Mouse (Mus musculus): ENCODE data around the gene Clec2i. TPM values are rescaled to one million over a fixed set of nuclear protein-coding genes. Genes with fewer than 3 reads are reported as not detected.

Clec2i gene
- polyA plus RNA-seq, 1 experiment from 2014 or later = not detected

DNA sequence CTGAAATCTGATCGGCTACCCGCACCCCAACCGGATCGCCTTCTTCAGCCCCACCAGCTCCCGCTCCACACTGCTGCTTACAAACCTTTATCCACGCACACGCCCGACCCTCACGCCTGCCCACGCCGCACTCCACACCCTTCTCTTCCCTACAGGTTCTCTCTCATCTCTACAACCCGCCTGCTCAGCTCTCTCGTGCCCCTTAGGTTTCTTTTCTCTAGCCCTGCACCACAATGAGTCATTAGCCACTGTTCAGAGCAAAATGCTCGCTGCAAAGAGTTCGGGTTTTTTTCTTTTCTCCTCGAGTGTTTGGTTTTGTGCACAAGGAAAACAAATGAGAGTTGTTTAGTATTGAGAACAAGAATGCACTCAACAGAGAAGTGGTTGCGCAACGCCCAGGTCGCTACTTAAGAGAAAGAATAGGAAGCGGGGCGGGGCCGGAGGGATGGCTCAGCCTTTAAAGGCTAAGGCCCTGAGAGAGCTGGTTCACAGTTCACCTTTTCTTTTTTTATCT lies 43.9 kb upstream of the Clec2i start:
- H3K27ac ChIP-seq (ENCODE audit: low read length) = peak overlapping the region; percentile 97
- no peaks in the 10 kb centered on the region for H3K27me3 ChIP-seq (ENCODE audit: insufficient read depth, low read length)
- peak overlapping the region; percentile 85 for H3K9ac ChIP-seq (replicated peaks; ENCODE audit: low read length)
- 0% methylated on average over 22 of the region's 22 CpGs for WGBS
- H3K9me3 ChIP-seq (ENCODE audit: low read length) = no peaks in the 10 kb centered on the region
- H3K4me1 ChIP-seq (ENCODE audit: insufficient read depth, low read length) = peaks cover 12% of the 10 kb centered on the region
- peak; percentile 29 for ATAC-seq (ENCODE audit: low FRiP score, low TSS enrichment)
- no peaks in the 10 kb centered on the region for H3K36me3 ChIP-seq (ENCODE audit: insufficient read depth, low read length)
- H3K4me3 ChIP-seq (ENCODE audit: low read length) = peak overlapping the region; percentile 78
- H3K4me2 ChIP-seq (replicated peaks; ENCODE audit: low read depth, low read length) = peak overlapping the region; percentile 80

GRCm38 (mm10) chr6:128844131-128844530 lies 43.3 kb upstream of the Clec2i start:
- ATAC-seq (ENCODE audit: low FRiP score, low TSS enrichment) = no peak
- WGBS = 29% methylated on average over 8 of the region's 8 CpGs
- Histone ChIP-seq H3K4me1 (ENCODE audit: insufficient read depth, low read length) (peaks cover 12% of the 10 kb centered on the region), H3K36me3 (ENCODE audit: insufficient read depth, low read length) (no peaks in the 10 kb centered on the region), H3K4me2 (replicated peaks; ENCODE audit: low read depth, low read length) (peak overlapping the region; percentile 80), H3K4me3 (ENCODE audit: low read length) (peak overlapping the region; percentile 78), H3K27me3 (ENCODE audit: insufficient read depth, low read length) (no peaks in the 10 kb centered on the region), H3K27ac (ENCODE audit: low read length) (0 out of 2 replicates have a peak overlapping the region, but pooled peaks have one; percentile 24), H3K9ac (replicated peaks; ENCODE audit: low read length) (no peak overlapping the region), H3K9me3 (ENCODE audit: low read length) (no peaks in the 10 kb centered on the region)

- 0 out of 2 replicates have a peak overlapping the region, but pooled peaks have one; percentile 24 for H3K27ac ChIP-seq (ENCODE audit: low read length)
Observed at GRCm38 (mm10) chr6:128844586-128845080, 42.8 kb upstream of the Clec2i start.

DNA sequence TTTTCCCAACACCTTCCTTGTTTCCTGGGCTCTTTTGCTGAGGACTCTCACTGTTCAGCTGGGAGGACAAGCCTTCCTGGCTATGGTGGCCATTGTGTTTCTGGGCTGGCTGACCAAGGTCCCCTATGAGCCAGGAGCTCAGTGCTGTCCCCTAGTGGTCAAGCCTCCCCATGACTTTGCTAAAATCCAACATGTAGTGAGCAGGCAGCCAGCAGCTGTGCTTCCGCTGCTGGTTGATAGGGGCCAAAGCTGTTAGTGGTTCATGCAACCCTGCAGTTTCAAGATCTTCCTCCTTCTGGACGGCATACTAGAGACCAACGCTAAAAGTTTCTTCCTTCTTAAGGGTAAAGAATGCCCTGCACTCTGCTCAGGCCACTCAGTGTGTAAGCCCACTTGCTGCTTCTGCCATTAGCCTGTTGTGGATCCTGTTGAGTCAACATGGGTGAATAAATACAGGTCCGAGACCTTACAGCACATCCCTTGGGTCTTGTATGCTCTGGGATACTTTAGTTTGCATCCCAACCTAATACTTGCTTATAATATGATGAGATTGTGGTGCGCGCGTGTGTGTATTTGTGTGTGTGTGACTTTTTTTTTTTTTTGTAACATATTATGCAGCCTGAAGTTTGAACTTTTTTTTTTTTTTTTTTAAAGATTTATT lies 41.9 kb upstream of the Clec2i start:
- H3K36me3 ChIP-seq (ENCODE audit: insufficient read depth, low read length) = no peaks in the 10 kb centered on the region
- no peak overlapping the region for H3K9ac ChIP-seq (replicated peaks; ENCODE audit: low read length)
- no peak overlapping the region for H3K4me3 ChIP-seq (ENCODE audit: low read length)
- no peaks in the 10 kb centered on the region for H3K27me3 ChIP-seq (ENCODE audit: insufficient read depth, low read length)
- no peak overlapping the region for H3K27ac ChIP-seq (ENCODE audit: low read length)
- H3K4me1 ChIP-seq (ENCODE audit: insufficient read depth, low read length) = peaks cover 12% of the 10 kb centered on the region
- H3K4me2 ChIP-seq (replicated peaks; ENCODE audit: low read depth, low read length) = 0 out of 2 replicates have a peak overlapping the region, but pooled peaks have one; percentile 12
- 38% methylated on average over 7 of the region's 7 CpGs for WGBS
- no peaks in the 10 kb centered on the region for H3K9me3 ChIP-seq (ENCODE audit: low read length)
- ATAC-seq (ENCODE audit: low FRiP score, low TSS enrichment) = peak; percentile 28

More at GRCm38 (mm10) chr6:128844586-128845080, 42.8 kb upstream of the Clec2i start:
- ATAC-seq (ENCODE audit: low FRiP score, low TSS enrichment) = no peak
- Histone ChIP-seq H3K9me3 (ENCODE audit: low read length) (no peaks in the 10 kb centered on the region), H3K9ac (replicated peaks; ENCODE audit: low read length) (no peak overlapping the region), H3K36me3 (ENCODE audit: insufficient read depth, low read length) (no peaks in the 10 kb centered on the region), H3K4me1 (ENCODE audit: insufficient read depth, low read length) (peaks cover 12% of the 10 kb centered on the region), H3K27me3 (ENCODE audit: insufficient read depth, low read length) (no peaks in the 10 kb centered on the region), H3K4me3 (ENCODE audit: low read length) (no peak overlapping the region), H3K4me2 (replicated peaks; ENCODE audit: low read depth, low read length) (peak overlapping the region; percentile 80)
- whole genome bisulfite sequencing = 92% methylated on average over 5 of the region's 5 CpGs

DNA sequence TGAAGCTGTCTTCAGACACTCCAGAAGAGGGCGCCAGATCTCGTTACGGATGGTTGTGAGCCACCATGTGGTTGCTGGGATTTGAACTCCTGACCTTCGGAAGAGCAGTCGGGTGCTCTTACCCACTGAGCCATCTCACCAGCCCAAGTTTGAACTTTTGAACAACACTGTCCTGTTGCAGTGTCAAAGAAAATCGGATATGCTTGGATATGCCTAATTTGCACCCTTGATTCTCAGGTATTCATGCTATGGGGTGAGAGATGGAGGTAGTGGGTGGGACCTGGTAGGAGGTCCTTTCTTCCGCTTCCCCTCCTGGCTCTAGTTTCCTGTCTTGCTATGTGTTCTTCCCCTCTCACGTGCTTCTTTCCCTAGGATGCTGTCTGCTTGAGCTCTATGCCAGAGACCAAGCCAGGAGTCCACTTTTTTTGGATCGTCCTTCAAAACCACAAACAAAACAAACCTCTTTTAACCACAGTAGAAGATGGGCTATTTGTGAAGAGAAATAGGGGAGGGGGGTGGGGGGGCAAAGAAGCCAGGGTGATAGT lies 41.3 kb upstream of the Clec2i start:
- no peaks in the 10 kb centered on the region for H3K36me3 ChIP-seq (ENCODE audit: insufficient read depth, low read length)
- no peak overlapping the region for H3K4me3 ChIP-seq (ENCODE audit: low read length)
- H3K4me1 ChIP-seq (ENCODE audit: insufficient read depth, low read length) = peaks cover 12% of the 10 kb centered on the region
- H3K4me2 ChIP-seq (replicated peaks; ENCODE audit: low read depth, low read length) = no peak overlapping the region
- no peak for ATAC-seq (ENCODE audit: low FRiP score, low TSS enrichment)
- no peaks in the 10 kb centered on the region for H3K9me3 ChIP-seq (ENCODE audit: low read length)
- H3K27me3 ChIP-seq (ENCODE audit: insufficient read depth, low read length) = no peaks in the 10 kb centered on the region
- 72% methylated on average over 6 of the region's 9 CpGs for WGBS
- H3K9ac ChIP-seq (replicated peaks; ENCODE audit: low read length) = no peak overlapping the region
- no peak overlapping the region for H3K27ac ChIP-seq (ENCODE audit: low read length)

GRCm38 (mm10) chr6:128847401-128847800 lies 40.0 kb upstream of the Clec2i start:
- Histone ChIP-seq H3K9ac (replicated peaks; ENCODE audit: low read length) (no peak overlapping the region), H3K4me1 (ENCODE audit: insufficient read depth, low read length) (peaks cover 6% of the 10 kb centered on the region), H3K4me2 (replicated peaks; ENCODE audit: low read depth, low read length) (no peak overlapping the region), H3K27ac (ENCODE audit: low read length) (no peak overlapping the region), H3K27me3 (ENCODE audit: insufficient read depth, low read length) (no peaks in the 10 kb centered on the region), H3K36me3 (ENCODE audit: insufficient read depth, low read length) (no peaks in the 10 kb centered on the region), H3K4me3 (ENCODE audit: low read length) (no peak overlapping the region), H3K9me3 (ENCODE audit: low read length) (no peaks in the 10 kb centered on the region)
- no peak for ATAC-seq (ENCODE audit: low FRiP score, low TSS enrichment)
- WGBS = 95% methylated on average over 4 of the region's 4 CpGs

- H3K27ac ChIP-seq (ENCODE audit: low read length) = no peak overlapping the region
- no peak overlapping the region for H3K9ac ChIP-seq (replicated peaks; ENCODE audit: low read length)
- 51% methylated on average over 2 of the region's 2 CpGs for WGBS
- H3K9me3 ChIP-seq (ENCODE audit: low read length) = no peaks in the 10 kb centered on the region
- no peak overlapping the region for H3K4me2 ChIP-seq (replicated peaks; ENCODE audit: low read depth, low read length)
- no peak overlapping the region for H3K4me3 ChIP-seq (ENCODE audit: low read length)
- H3K27me3 ChIP-seq (ENCODE audit: insufficient read depth, low read length) = no peaks in the 10 kb centered on the region
- H3K4me1 ChIP-seq (ENCODE audit: insufficient read depth, low read length) = no peaks in the 10 kb centered on the region
- peak; percentile 18; the same call in 1 of the 2 replicates for ATAC-seq (ENCODE audit: low FRiP score, low TSS enrichment)
- H3K36me3 ChIP-seq (ENCODE audit: insufficient read depth, low read length) = no peaks in the 10 kb centered on the region
Observed at GRCm38 (mm10) chr6:128849902-128850301, 37.5 kb upstream of the Clec2i start.

DNA sequence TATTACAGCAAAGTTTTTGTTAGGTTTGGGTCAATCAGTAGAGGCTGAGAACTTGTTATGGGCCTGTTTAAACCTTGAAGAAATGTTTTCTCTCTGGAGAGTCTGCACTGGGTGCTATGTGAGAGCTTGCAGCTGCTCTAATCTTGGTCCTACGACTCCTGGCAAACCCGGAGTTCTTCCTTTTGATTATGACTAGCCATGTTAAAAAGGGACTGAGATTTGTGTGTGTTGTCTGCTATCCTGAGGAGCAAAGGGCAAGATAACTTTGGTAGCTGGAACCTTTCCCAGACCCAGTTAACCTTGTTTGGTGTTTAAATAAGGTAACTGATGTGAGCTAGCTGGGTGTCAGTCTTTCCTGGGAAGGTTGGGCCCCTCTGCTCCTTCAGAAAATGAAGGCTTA lies 36.7 kb upstream of the Clec2i start:
- no peak overlapping the region for H3K9ac ChIP-seq (replicated peaks; ENCODE audit: low read length)
- no peaks in the 10 kb centered on the region for H3K9me3 ChIP-seq (ENCODE audit: low read length)
- ATAC-seq (ENCODE audit: low FRiP score, low TSS enrichment) = no peak
- H3K27me3 ChIP-seq (ENCODE audit: insufficient read depth, low read length) = no peaks in the 10 kb centered on the region
- no peaks in the 10 kb centered on the region for H3K4me1 ChIP-seq (ENCODE audit: insufficient read depth, low read length)
- no peaks in the 10 kb centered on the region for H3K36me3 ChIP-seq (ENCODE audit: insufficient read depth, low read length)
- WGBS = 59% methylated on average over 2 of the region's 2 CpGs
- H3K27ac ChIP-seq (ENCODE audit: low read length) = no peak overlapping the region
- H3K4me3 ChIP-seq (ENCODE audit: low read length) = no peak overlapping the region
- H3K4me2 ChIP-seq (replicated peaks; ENCODE audit: low read depth, low read length) = no peak overlapping the region

DNA sequence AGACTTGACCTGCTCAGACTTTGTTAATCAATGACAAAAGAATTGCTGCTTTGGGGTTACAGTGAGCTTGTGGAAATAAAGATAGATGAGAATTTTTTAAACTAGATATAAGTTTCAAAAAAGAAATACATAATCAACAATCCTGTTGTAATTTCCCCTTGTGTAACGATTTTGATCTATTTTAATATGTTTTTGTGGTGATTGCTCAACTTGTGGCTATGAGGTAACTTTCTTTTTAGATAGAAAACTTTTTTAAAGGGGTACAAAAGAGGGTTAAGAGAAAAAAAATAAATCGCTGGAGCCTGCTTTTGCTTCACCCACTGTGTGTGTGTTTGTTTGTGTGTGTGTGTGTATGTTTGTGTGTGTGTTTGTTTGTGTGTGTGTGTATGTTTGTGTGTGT lies 36.2 kb upstream of the Clec2i start:
- WGBS = 80% methylated on average over 2 of the region's 2 CpGs
- Histone ChIP-seq H3K4me1 (ENCODE audit: insufficient read depth, low read length) (0 out of 2 replicates have a peak, but pooled peaks cover 3% of the 10 kb centered on the region), H3K9me3 (ENCODE audit: low read length) (no peaks in the 10 kb centered on the region), H3K4me3 (ENCODE audit: low read length) (no peak overlapping the region), H3K4me2 (replicated peaks; ENCODE audit: low read depth, low read length) (no peak overlapping the region), H3K27me3 (ENCODE audit: insufficient read depth, low read length) (no peaks in the 10 kb centered on the region), H3K9ac (replicated peaks; ENCODE audit: low read length) (no peak overlapping the region), H3K27ac (ENCODE audit: low read length) (no peak overlapping the region), H3K36me3 (ENCODE audit: insufficient read depth, low read length) (no peaks in the 10 kb centered on the region)
- no peak for ATAC-seq (ENCODE audit: low FRiP score, low TSS enrichment)

GRCm38 (mm10) chr6:128852766-128853165 lies 34.6 kb upstream of the Clec2i start:
- no peaks in the 10 kb centered on the region for H3K9me3 ChIP-seq (ENCODE audit: low read length)
- no peak for ATAC-seq (ENCODE audit: low FRiP score, low TSS enrichment)
- H3K4me1 ChIP-seq (ENCODE audit: insufficient read depth, low read length) = 0 out of 2 replicates have a peak, but pooled peaks cover 3% of the 10 kb centered on the region
- H3K9ac ChIP-seq (replicated peaks; ENCODE audit: low read length) = no peak overlapping the region
- no peaks in the 10 kb centered on the region for H3K36me3 ChIP-seq (ENCODE audit: insufficient read depth, low read length)
- no peaks in the 10 kb centered on the region for H3K27me3 ChIP-seq (ENCODE audit: insufficient read depth, low read length)
- no peak overlapping the region for H3K4me3 ChIP-seq (ENCODE audit: low read length)
- no peak overlapping the region for H3K4me2 ChIP-seq (replicated peaks; ENCODE audit: low read depth, low read length)
- no peak overlapping the region for H3K27ac ChIP-seq (ENCODE audit: low read length)
- WGBS = 78% methylated on average over 3 of the region's 3 CpGs

Measured in kidney, embryonic 16.5 days (tissue).